ENCODE assay signal across 8 mouse cellular contexts in genomic region chr16:91724247-91724646, GRCm38 (mm10). TPM values are rescaled to one million over a fixed set of nuclear protein-coding genes. Genes with fewer than 3 reads are reported as not detected.
DNase-seq lines count a peak whose midpoint lies in the region; ATAC-seq and TF ChIP-seq lines count a peak whose summit lies in the region.

No protein-coding gene starts in this region.

- H3K9ac ChIP-seq in kidney, postnatal 0 days (ENCODE audit: low read depth, low read length), result no peak overlapping the region

- H3K27ac ChIP-seq in heart, embryonic 10.5 days, result no peak overlapping the region
- H3K27ac ChIP-seq in kidney, postnatal 0 days, result no peak overlapping the region

- H3K4me3 ChIP-seq in heart, embryonic 10.5 days, result no peak overlapping the region
- H3K4me3 ChIP-seq in kidney, postnatal 0 days (replicated peaks; ENCODE audit: low read depth, low read length), result no peak overlapping the region

- ATAC-seq in kidney, postnatal 0 days (replicated peaks; ENCODE audit: low FRiP score, low read depth), result no peak
- peak; percentile 33; the same call in 1 of the 2 replicates for ATAC-seq in megakaryocyte-erythroid progenitor cell, adult 5-6 weeks (replicated peaks; ENCODE audit: low FRiP score, low TSS enrichment, poor library complexity, severe bottlenecking)

- no peak overlapping the region for H3K4me2 ChIP-seq in kidney, postnatal 0 days (ENCODE audit: low read length)

- TF ChIP-seq CTCF in kidney, postnatal 0 days (IDR thresholded peaks at IDR 0.05; ENCODE audit: low read depth), result peak; percentile 76

- peak; percentile 95 for DNase-seq in heart, adult 11 months
- DNase-seq in heart, embryonic 10.5 days (ENCODE audit: low spot score), result no peak
- peak; percentile 58 for DNase-seq in urinary bladder, postnatal 14 days (ENCODE audit: low spot score)
- no peak for DNase-seq in urinary bladder, postnatal 10 days (ENCODE audit: low spot score)
- peak; percentile 69 for DNase-seq in cerebellum, postnatal 10 days
- DNase-seq in kidney, postnatal 0 days (ENCODE audit: low spot score), result peak; percentile 65
- DNase-seq in thymus, postnatal 4 days, result peak; percentile 80

- H3K9me3 ChIP-seq in heart, embryonic 10.5 days, result no peaks in the 10 kb centered on the region
- no peaks in the 10 kb centered on the region for H3K9me3 ChIP-seq in kidney, postnatal 0 days (replicated peaks; ENCODE audit: low read length)

- H3K27me3 ChIP-seq in heart, embryonic 10.5 days (ENCODE audit: insufficient read depth, poor library complexity, severe bottlenecking), result no peaks in the 10 kb centered on the region
- no peaks in the 10 kb centered on the region for H3K27me3 ChIP-seq in kidney, postnatal 0 days (ENCODE audit: insufficient read depth, low read length)

- H3K4me1 ChIP-seq in heart, embryonic 10.5 days, result peaks cover 12% of the 10 kb centered on the region
- peaks cover 9% of the 10 kb centered on the region; the same call in 1 of the 2 replicates for H3K4me1 ChIP-seq in kidney, postnatal 0 days (replicated peaks; ENCODE audit: insufficient read depth, low read length)

- 46% methylated on average over 3 of the region's 3 CpGs for WGBS in heart, embryonic 10.5 days
- 60% methylated on average over 3 of the region's 3 CpGs for WGBS in kidney, postnatal 0 days

- H3K36me3 ChIP-seq in heart, embryonic 10.5 days, result peaks cover 29% of the 10 kb centered on the region
- H3K36me3 ChIP-seq in kidney, postnatal 0 days (ENCODE audit: insufficient read depth, low read length), result 0 out of 2 replicates have a peak, but pooled peaks cover 3% of the 10 kb centered on the region

RNA-seq across cellular contexts. Expression of gene Cryzl1, which starts 4.5 kb away (rescaled TPM):
- 58.0 and 60.3 TPM in 2 replicates for polyA plus RNA-seq in heart, embryonic 10.5 days (2016; fragmentation: Nextera tagmentation; extraction: Ambion mirVana)
- polyA plus RNA-seq in kidney, postnatal 0 days (2015; fragmentation: Nextera tagmentation; extraction: Ambion mirVana), result 74.6 and 74.8 TPM in 2 replicates
- total RNA-seq in megakaryocyte-erythroid progenitor cell, adult 5-6 weeks (2014; fragmentation: Nextera tagmentation), result 33.7 and 72.0 TPM in 2 replicates
- 33.2 and 69.5 TPM in 2 replicates for total RNA-seq in megakaryocyte-erythroid progenitor cell, adult 5-6 weeks (2017)

RNA-seq across cellular contexts. Expression of gene Itsn1, which starts 4.8 kb away (rescaled TPM):
- polyA plus RNA-seq in heart, embryonic 10.5 days (2016; fragmentation: Nextera tagmentation; extraction: Ambion mirVana), result 26.0 and 26.5 TPM in 2 replicates
- 14.4 and 15.7 TPM in 2 replicates for polyA plus RNA-seq in kidney, postnatal 0 days (2015; fragmentation: Nextera tagmentation; extraction: Ambion mirVana)
- 24.0 and 27.8 TPM in 2 replicates for total RNA-seq in megakaryocyte-erythroid progenitor cell, adult 5-6 weeks (2014; fragmentation: Nextera tagmentation)
- 6.8 and 28.4 TPM in 2 replicates for total RNA-seq in megakaryocyte-erythroid progenitor cell, adult 5-6 weeks (2017)

RNA-seq across cellular contexts. Expression of gene Donson, which starts 35.7 kb away (rescaled TPM):
- 20.7 and 30.3 TPM in 2 replicates for polyA plus RNA-seq in heart, embryonic 10.5 days (2016; fragmentation: Nextera tagmentation; extraction: Ambion mirVana)
- polyA plus RNA-seq in kidney, postnatal 0 days (2015; fragmentation: Nextera tagmentation; extraction: Ambion mirVana), result 10.6 and 12.6 TPM in 2 replicates
- total RNA-seq in megakaryocyte-erythroid progenitor cell, adult 5-6 weeks (2014; fragmentation: Nextera tagmentation), result 20.7 and 28.4 TPM in 2 replicates
- total RNA-seq in megakaryocyte-erythroid progenitor cell, adult 5-6 weeks (2017), result 44.6 and 49.3 TPM in 2 replicates

Comparison
In these comparisons a context has a peak if more than half of its experiments do, and no peak if none do; other contexts are left out.
1. DNase-seq: peak in heart, adult 11 months (single experiment), urinary bladder, postnatal 14 days (single experiment), cerebellum, postnatal 10 days (2 of 2), kidney, postnatal 0 days (single experiment) and thymus, postnatal 4 days (single experiment); none in heart, embryonic 10.5 days (single experiment) and urinary bladder, postnatal 10 days (single experiment).